Mouse (Mus musculus) kidney, adult 2 months (tissue): ENCODE measurements around the gene Ppp1r3c. TPM values are rescaled to one million over a fixed set of nuclear protein-coding genes. Genes with fewer than 3 reads are reported as not detected.

Source experiments
- DNase-seq: peaks from one replicate; pipeline ENCODE4 v3.0.0; 2021
- H3K27ac ChIP-seq: fragments of 200-500 bp; 2 replicates; pipeline ENCODE4 v1.5.1; 2012; ENCODE audit warnings: low read depth, low read length, control low read depth, inconsistent platforms; ENCODE audit not compliant: insufficient read depth
- H3K27me3 ChIP-seq: fragments of 200-500 bp; replicated peaks from 2 replicates; pipeline ENCODE4 v1.6.1; 2012; ENCODE audit warnings: mild to moderate bottlenecking, moderate library complexity, low read length, inconsistent platforms; ENCODE audit not compliant: control insufficient read depth, insufficient read depth
- H3K36me3 ChIP-seq: fragments of 200-500 bp; 2 replicates; pipeline ENCODE4 v1.6.1; 2012; ENCODE audit warnings: mild to moderate bottlenecking, moderate library complexity, low read length, inconsistent platforms; ENCODE audit not compliant: control insufficient read depth, insufficient read depth
- H3K4me1 ChIP-seq: fragments of 200-500 bp; 2 replicates; pipeline ENCODE4 v1.6.1; 2011; ENCODE audit warnings: low read length; ENCODE audit not compliant: control insufficient read depth, insufficient read depth
- H3K4me3 ChIP-seq: fragments of 200-500 bp; 2 replicates; pipeline ENCODE4 v1.5.1; 2011; ENCODE audit warnings: mild to moderate bottlenecking, low read depth, low read length, control low read depth; ENCODE audit not compliant: insufficient read depth
- CTCF ChIP-seq: fragments of 200-500 bp; conservative IDR thresholded peaks from 2 replicates; pipeline ENCODE4 v1.5.1; 2011; ENCODE audit warnings: low read depth, mild to moderate bottlenecking, control low read depth, low read length, moderate library complexity, mixed read lengths; ENCODE audit not compliant: insufficient read depth, insufficient read length
- POLR2A ChIP-seq: fragments of 200-500 bp; IDR thresholded peaks from one replicate; pipeline ENCODE4 v1.6.1; 2011; ENCODE audit warnings: low read depth, low read length, control low read depth
- WGBS: fragments of 180-500 bp; shearing (Covaris S2); methylation state at CpG from one replicate; pipeline ENCODE4 v1.1.7; 2018; 5-methylcytosine and 5-hydroxymethylcytosine counted together
- polyA plus RNA-seq: library from polyadenylated mRNA; depleted of rRNA; stranded (reverse); fragments of >200 nt; gene quantifications from 2 replicates; pipeline ENCODE4 v1.2.3, GENCODE M21; 2012

Ppp1r3c gene
- polyA plus RNA-seq, 1 experiment = 4.6 TPM

DNA sequence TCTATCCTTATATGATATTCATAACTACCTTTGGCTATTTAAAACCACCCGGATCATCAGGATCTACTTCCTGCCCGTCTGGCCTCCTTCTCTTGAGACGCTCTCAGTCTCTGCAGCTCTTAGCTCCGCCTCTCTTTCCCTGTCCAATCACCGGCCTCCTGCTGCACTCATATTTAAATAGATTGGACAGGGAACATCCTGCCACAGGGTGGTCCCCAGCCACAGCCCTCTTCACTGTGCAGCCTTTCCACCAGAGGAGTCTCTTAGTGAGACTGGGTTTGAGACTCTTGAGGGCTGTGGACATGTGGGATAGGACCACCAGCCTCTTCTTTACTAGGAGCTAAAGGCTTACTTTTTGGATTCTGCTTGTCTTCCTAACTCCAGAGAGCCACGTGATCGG lies 20.2 kb downstream of the Ppp1r3c start:
- TF ChIP-seq POLR2A = no peak
- TF ChIP-seq CTCF = no peak
- no peak overlapping the region for H3K4me3 ChIP-seq
- no peak for DNase-seq
- no peaks in the 10 kb centered on the region for H3K36me3 ChIP-seq
- H3K27me3 ChIP-seq = no peaks in the 10 kb centered on the region
- no peak overlapping the region for H3K27ac ChIP-seq
- H3K4me1 ChIP-seq = no peaks in the 10 kb centered on the region
- 73% methylated on average over 7 of the region's 7 CpGs for WGBS

- H3K27me3 ChIP-seq = no peaks in the 10 kb centered on the region
- DNase-seq = no peak
- H3K36me3 ChIP-seq = no peaks in the 10 kb centered on the region
- 95% methylated on average over 10 of the region's 10 CpGs for whole genome bisulfite sequencing
- H3K4me1 ChIP-seq = no peaks in the 10 kb centered on the region
- H3K4me3 ChIP-seq = no peak overlapping the region
- no peak for TF ChIP-seq CTCF
- H3K27ac ChIP-seq = no peak overlapping the region
These were observed 20.9 kb downstream of the Ppp1r3c start for GRCm38 (mm10) chr19:36715591-36715990.

- Histone ChIP-seq H3K4me1 (no peaks in the 10 kb centered on the region), H3K27ac (no peak overlapping the region), H3K36me3 (no peaks in the 10 kb centered on the region), H3K27me3 (no peaks in the 10 kb centered on the region), H3K4me3 (no peak overlapping the region)
- TF ChIP-seq CTCF = no peak
- TF ChIP-seq POLR2A = no peak
- no peak for DNase-seq
- WGBS = 68% methylated on average over 1 of the region's 1 CpGs
These were observed 22.0 kb downstream of the Ppp1r3c start for GRCm38 (mm10) chr19:36714492-36714891.

- no peaks in the 10 kb centered on the region for H3K27me3 ChIP-seq
- H3K4me3 ChIP-seq = no peak overlapping the region
- TF ChIP-seq CTCF (no peak), POLR2A (no peak)
- H3K36me3 ChIP-seq = no peaks in the 10 kb centered on the region
- H3K4me1 ChIP-seq = no peaks in the 10 kb centered on the region
- no peak overlapping the region for H3K27ac ChIP-seq
- DNase-seq = peak; percentile 82
- WGBS = 53% methylated on average over 13 of the region's 13 CpGs
These were observed 23.4 kb downstream of the Ppp1r3c start for GRCm38 (mm10) chr19:36713092-36713491.

DNA sequence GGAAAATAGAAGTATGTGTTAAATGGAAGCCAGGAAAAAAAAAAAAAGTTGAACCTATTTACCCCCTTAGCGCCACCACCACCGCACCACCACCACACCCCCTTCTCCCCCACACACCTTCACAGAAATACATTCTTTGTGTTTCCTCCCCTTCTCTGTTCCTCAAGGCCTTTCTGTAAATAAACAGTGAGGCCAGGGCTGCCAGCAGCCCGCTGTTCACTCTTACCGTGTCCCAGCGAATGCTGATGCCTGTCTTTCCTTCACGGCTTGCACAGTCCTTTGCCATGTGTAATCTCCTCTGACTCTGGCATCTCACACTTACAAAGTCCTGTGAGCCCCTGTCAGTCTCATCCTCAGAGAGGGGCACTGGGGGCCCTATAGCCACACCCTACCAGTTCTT lies 30.3 kb downstream of the Ppp1r3c start:
- DNase-seq = no peak
- TF ChIP-seq POLR2A (no peak), CTCF (no peak)
- Histone ChIP-seq H3K4me1 (no peaks in the 10 kb centered on the region), H3K4me3 (no peak overlapping the region), H3K36me3 (no peaks in the 10 kb centered on the region), H3K27me3 (no peaks in the 10 kb centered on the region), H3K27ac (no peak overlapping the region)
- WGBS = 69% methylated on average over 6 of the region's 6 CpGs

- WGBS = 48% methylated on average over 17 of the region's 17 CpGs
- TF ChIP-seq CTCF (no peak), POLR2A (no peak)
- H3K27ac ChIP-seq = no peak overlapping the region
- no peaks in the 10 kb centered on the region for H3K4me1 ChIP-seq
- no peaks in the 10 kb centered on the region for H3K36me3 ChIP-seq
- no peaks in the 10 kb centered on the region for H3K27me3 ChIP-seq
- no peak overlapping the region for H3K4me3 ChIP-seq
- DNase-seq = peak; percentile 65
These were observed 30.9 kb downstream of the Ppp1r3c start for GRCm38 (mm10) chr19:36705286-36706146.

- 73% methylated on average over 7 of the region's 7 CpGs for WGBS
- Histone ChIP-seq H3K36me3 (no peaks in the 10 kb centered on the region), H3K4me1 (no peaks in the 10 kb centered on the region), H3K27ac (no peak overlapping the region), H3K27me3 (no peaks in the 10 kb centered on the region), H3K4me3 (no peak overlapping the region)
- TF ChIP-seq CTCF (no peak), POLR2A (no peak)
- DNase-seq = peak; percentile 17
These were observed 31.7 kb downstream of the Ppp1r3c start for GRCm38 (mm10) chr19:36704763-36705162.
